Mouse (Mus musculus) layer of hippocampus, adult 18-20 months (tissue): ENCODE measurements around the gene Ccl8. TPM values are rescaled to one million over a fixed set of nuclear protein-coding genes. Genes with fewer than 3 reads are reported as not detected.
A peak's percentile ranks its signal among the peaks of the same experiment; 100 is the strongest.

ENCODE experiments used
- DNase-seq, 2 experiments: peaks; one replicate each; pipeline ENCODE4 v3.0.0; 2022; ENCODE audit warnings: low spot score in 2 of 2
- long read RNA-seq: library from polyadenylated mRNA; stranded (forward); transcript quantifications from one replicate; pipeline ENCODE4 v2.0.0, GENCODE M21; 2021
- total RNA-seq, 2 experiments: library from RNA; stranded (reverse); gene quantifications; 2 replicates each; pipeline ENCODE4 v1.2.3; 2021

The Ccl8 gene
- total RNA-seq = not detected
- long read RNA-seq, partial matches to known transcripts = 1 of 2 reads
- long read RNA-seq, other reads (novel, unspliced or antisense) = 0 of 2 reads

GRCm38 (mm10) chr11:82114885-82115284, at the start of gene Ccl8:
Gene Ccl8, plus strand, starts transcription at chr11:82115185.
- DNase-seq = no peak

GRCm38 (mm10) chr11:82066953-82067571, 47.9 kb upstream of the Ccl8 start:
- peak in 1 of 2 experiments; percentile 12 for DNase-seq

- no peak for DNase-seq
Measured at GRCm38 (mm10) chr11:82071076-82071475, 43.9 kb upstream of the Ccl8 start.

DNA sequence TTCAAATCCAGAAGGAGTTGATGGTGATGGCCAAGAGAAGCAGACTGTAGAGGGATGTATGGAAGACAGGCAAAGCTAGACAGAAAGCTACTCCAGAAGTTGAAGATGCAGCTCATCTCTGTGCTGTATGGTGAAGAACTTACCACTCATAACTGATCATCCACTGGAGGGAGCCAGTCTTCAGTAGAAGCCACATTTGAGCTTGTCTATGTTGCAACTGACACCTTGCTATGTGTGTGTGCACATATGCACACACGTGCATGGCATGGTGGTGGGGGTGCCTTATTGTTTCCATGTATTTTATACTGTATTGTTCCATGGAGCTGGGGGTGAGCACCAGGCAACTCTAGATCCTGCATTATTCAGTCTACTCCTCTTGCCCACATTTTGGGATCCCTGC, 42.6 kb upstream of the Ccl8 start:
- DNase-seq = peak in 1 of 2 experiments; percentile 19

GRCm38 (mm10) chr11:82072984-82073383, 42.0 kb upstream of the Ccl8 start:
- no peak for DNase-seq

- no peak for DNase-seq
Measured at GRCm38 (mm10) chr11:82073686-82074085, 41.3 kb upstream of the Ccl8 start.

DNA sequence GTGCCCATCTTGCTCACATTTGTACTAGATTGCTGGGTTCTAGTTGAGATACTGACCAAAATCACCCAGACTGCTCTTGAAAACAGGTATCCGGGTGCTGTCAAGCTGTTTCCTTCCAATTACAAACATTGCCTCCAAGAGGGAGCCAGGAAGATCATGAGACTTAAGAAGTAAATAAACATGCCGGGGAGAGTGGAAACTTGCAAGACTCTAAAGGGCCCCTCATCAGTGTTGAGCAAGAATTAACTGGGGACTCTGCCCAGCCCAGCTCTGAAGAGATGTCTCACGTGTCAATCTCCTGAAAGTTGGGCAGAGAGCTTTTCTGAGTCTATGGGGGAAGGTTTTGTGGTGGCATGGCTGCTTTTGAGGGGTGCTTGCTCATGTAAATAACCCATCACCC, 38.0 kb upstream of the Ccl8 start:
- no peak for DNase-seq

DNA sequence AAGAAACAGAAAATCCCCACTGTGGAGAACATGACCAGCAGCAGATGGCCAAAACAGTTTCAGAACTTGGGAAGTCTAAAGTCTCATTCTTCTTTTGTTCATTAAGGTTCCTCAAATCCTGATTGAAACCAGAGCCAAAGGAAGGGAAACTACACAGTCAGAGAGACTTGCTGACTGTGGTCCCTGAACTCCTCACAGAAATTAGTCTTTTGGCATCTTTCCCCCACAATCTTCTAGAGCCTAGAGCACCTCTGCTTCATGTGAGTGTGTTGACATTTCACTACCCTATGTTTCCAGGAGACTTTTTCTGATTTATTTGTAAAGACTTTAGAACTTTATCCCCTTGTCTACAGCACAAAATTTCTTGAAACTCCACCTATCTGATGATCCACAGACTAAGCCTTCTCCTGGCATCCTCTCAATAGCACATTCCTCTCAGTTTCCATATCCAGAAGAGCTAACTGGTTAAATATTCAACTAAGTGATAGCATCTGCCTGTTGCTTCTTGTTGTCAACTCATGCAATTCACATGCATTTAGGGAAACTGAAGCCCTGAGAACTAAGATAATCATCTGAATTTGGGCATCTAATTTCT, 36.8 kb upstream of the Ccl8 start:
- no peak for DNase-seq

DNA sequence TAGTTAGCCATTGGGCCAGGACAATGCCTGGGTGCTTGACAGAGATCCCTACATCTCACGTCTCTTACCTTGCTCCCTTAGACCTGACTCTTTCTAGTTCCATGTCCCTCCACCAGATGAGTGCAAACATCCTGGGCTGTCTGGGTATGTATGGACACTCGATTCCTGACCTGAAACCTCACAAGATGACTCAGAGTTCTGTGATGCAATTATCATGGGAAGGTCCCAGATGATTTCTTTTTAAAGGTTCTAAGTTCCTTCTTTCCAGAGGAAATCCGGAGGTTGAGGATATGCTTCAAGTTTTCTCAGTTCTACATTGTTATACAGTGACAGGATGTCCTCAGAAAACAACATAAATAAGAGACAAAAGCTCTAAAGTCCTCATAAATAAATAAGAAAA, 34.1 kb upstream of the Ccl8 start:
- DNase-seq = no peak

GRCm38 (mm10) chr11:82084360-82084759, 30.6 kb upstream of the Ccl8 start:
- DNase-seq = no peak

- no peak for DNase-seq
Measured at GRCm38 (mm10) chr11:82099511-82100323, 15.3 kb upstream of the Ccl8 start.

DNA sequence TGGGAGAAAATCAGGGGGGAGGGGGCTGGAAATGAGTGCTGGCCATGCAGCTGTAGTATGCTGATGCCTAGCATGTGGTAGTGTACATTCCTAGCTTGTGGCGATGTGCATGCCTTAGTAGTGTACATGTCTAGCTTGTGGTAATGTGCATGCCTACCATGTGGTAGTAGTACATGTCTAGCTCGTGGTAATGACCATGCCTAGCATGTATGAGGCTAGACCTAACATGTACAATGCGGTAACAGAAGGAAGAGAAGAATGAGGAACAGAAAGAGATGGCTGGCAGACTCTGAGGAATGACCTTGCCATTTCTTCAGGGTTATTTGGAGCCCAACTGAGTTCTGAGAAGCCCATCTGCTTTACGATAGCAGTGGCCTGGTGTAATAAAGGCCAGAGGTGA, 13.9 kb upstream of the Ccl8 start:
- no peak for DNase-seq

DNA sequence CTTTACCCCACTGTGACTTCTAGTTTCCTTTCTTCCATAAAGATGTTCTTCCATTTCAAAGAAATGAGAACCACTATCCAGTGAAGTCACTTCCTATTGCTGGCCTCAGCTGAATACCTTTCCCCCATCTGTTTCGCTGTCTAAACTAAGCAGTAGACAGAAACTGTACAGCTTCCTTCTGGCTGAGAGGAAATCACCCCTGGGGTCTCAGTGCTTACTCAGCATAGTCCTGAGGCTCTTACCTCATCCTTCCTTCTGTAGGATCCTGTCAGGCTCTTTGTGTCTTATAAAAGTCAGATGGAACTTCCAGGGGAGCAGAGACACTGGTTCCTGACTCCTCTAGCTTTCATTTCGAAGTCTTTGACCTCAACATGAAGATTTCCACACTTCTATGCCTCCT, 13.5 kb upstream of the Ccl8 start, which contains the start of gene Ccl12:
Gene Ccl12 (plus strand): TSS at position 317 of the 400 bp plus-strand sequence.
- DNase-seq = no peak

DNA sequence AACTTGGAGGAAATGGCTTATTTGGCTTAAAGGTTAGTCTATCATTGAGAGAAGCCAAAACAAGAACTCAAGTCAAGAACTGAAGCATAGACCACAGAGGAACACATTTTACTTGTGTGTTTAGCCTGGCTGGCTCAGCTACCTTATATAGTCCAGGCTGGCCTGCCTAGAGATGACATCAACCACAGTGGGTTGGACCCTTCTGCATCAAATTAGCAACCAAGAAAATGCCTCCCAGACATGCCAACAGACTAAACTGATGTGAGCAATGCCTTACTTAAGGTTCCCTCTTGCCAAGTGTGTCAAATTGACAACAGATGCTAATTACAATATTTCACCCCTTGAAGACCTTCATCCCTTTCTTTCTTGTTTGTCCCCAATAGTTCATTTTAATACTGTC, 5.4 kb upstream of the Ccl8 start:
- no peak for DNase-seq

DNA sequence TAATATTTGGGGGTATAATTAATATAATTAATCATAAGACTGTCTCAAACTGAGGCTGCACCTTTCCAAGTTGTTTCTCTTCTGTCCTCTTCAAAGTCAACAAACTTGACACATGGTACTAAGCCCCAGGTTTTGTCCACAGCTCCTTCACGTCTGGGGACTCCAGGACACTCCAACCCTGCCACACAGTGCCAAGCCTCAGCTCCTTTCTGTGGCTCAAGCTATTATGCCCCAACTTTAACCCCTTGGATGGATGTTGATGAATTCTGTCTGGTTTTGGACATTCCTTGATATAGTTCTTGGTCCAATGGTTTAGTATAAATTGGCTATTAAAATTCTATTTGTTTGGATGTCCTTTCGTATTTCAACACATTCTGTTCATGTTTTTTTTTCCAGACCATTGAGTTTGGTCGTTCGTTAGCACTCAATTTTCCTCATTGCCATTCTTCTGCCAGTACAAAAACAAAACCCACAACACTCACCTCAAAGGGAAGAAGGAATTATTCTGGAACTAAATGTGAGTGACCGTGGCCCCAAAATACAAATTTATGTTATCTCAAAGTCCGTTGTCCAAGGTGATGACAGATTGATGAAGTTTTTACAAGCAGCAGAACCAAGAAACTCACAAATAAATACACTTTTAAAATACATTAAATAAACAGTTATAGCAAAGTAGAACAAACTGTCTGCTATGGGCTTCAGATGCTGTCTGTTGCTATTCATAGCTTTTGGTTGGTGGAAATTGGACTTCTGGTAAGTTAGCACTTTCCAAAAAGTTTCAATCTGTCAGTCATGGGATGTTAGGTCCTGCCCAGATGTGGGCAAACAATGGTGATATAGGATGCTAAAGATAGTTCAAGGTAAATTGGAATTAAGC, 4.4 kb upstream of the Ccl8 start:
- no peak for DNase-seq

DNA sequence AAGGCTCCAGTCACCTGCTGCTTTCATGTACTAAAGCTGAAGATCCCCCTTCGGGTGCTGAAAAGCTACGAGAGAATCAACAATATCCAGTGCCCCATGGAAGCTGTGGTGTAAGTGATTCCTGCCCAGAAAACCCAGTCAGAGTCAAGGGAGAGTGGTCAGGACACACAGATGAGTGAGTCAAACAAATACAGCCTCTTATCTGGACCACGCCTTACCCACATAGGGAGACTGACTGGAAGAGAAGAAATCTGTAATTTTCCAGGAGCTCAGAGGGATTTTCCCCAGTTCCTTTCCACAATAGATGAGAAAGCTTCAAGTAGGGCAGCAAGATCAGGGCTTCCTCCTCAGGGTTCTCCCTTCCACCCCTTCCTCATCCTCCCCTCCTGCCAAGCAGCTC, 1.1 kb downstream of the Ccl8 start:
- DNase-seq = no peak

GRCm38 (mm10) chr11:82132977-82133376, 18.0 kb downstream of the Ccl8 start:
- DNase-seq = no peak

DNA sequence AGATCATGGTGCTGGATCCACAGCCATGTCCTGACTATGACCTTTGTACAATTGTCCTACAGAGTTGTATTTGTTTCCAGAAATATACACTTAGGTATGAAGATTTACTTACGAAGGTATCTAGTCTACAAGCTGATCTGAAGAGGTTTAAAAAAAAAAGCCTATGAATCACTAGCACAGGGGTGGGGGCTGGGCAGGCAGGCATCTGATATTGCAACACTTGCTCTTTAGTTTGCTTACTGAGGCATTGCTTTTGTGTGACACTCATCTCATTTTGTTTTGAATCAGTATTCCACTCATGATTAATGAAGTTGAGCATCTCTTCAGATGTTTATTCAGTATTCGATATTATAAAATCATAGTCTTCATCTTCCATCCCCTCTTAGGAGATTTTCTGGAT, 21.2 kb downstream of the Ccl8 start:
- no peak for DNase-seq

GRCm38 (mm10) chr11:82139492-82140094, 24.6 kb downstream of the Ccl8 start:
- DNase-seq = no peak

GRCm38 (mm10) chr11:82159126-82159525, 44.1 kb downstream of the Ccl8 start:
- DNase-seq = no peak

DNA sequence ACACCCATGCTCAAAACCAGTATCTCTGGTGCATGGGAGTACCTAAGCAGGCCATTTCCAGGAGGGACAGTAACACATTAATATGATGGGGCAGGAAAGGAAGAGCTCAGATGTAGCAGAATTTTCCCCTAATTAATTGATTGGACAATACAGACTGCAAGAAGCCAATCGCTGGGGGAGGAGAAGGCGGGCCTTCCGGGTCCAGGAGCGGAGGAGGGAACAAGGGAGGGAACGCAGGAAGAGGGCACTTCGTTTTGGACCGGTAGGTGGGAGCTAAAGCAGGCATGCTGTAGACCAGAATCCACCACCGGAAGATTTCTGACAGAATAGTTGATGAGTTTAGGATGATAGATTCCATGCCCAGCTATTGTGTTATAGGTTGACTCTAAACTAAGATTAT, 48.3 kb downstream of the Ccl8 start:
- no peak for DNase-seq
